Mouse (Mus musculus) CH12.LX (cell line): ENCODE data around the gene Map3k12.

ENCODE experiments used
- BHLHE40 ChIP-seq: IDR thresholded peaks from 2 replicates; pipeline ENCODE4 v1.6.1; 2011; ENCODE audit warnings: mild to moderate bottlenecking, low read depth, low read length, improper control_type of control experiment
- CTCF ChIP-seq, 2 experiments: IDR thresholded peaks in 1 of 2; conservative IDR thresholded peaks in 1 of 2; 2 replicates each; pipeline ENCODE4 v1.5.1; 2011 to 2012; ENCODE audit warnings: low read depth in 2 of 2, low read length in 2 of 2, improper control_type of control experiment in 1 of 2, inconsistent platforms in 1 of 2, mild to moderate bottlenecking in 1 of 2, moderate library complexity in 1 of 2
- HCFC1 ChIP-seq: IDR thresholded peaks from 2 replicates; pipeline ENCODE4 v1.6.1; 2012; ENCODE audit warnings: low read depth, mild to moderate bottlenecking, inconsistent platforms, low read length, improper control_type of control experiment
- MAX ChIP-seq: IDR thresholded peaks from 2 replicates; pipeline ENCODE4 v1.6.1; 2011; ENCODE audit warnings: low read length, improper control_type of control experiment
- POLR2A ChIP-seq: IDR thresholded peaks from 2 replicates; pipeline ENCODE4 v1.6.1; 2011; ENCODE audit warnings: low read depth, mild to moderate bottlenecking, improper control_type of control experiment, low read length
- RAD21 ChIP-seq: IDR thresholded peaks from 2 replicates; pipeline ENCODE4 v1.6.1; 2011; ENCODE audit warnings: low read depth, mild to moderate bottlenecking, low read length, improper control_type of control experiment, moderate library complexity
- SMC3 ChIP-seq: IDR thresholded peaks from 2 replicates; pipeline ENCODE4 v1.6.1; 2011; ENCODE audit warnings: low read depth, low read length, improper control_type of control experiment
- USF1 ChIP-seq: IDR thresholded peaks from 2 replicates; pipeline ENCODE4 v1.6.1; 2014; ENCODE audit warnings: low read depth, mild to moderate bottlenecking, inconsistent platforms, low read length, improper control_type of control experiment
- USF2 ChIP-seq: conservative IDR thresholded peaks from 2 replicates; pipeline ENCODE4 v1.6.1; 2011; ENCODE audit warnings: low read depth, low read length, improper control_type of control experiment

- TF ChIP-seq BHLHE40 (no peak), CTCF (conservative IDR thresholded peaks at IDR 0.05 in 1 of 2, IDR thresholded peaks at IDR 0.05 in 1 of 2; ENCODE audit: low read depth in 2 of 2, low read length in 2 of 2) (peak; percentile 62), HCFC1 (no peak), MAX (no peak), USF1 (no peak), USF2 (no peak), POLR2A (no peak), RAD21 (no peak; the same call in 1 of the 2 replicates), SMC3 (peak; percentile 28)
Observed at GRCm38 (mm10) chr15:102455993-102456392, 60.9 kb downstream of the Map3k12 start.
